Mouse (Mus musculus) cortical plate, adult 2 months (tissue): ENCODE data around the gene Nme4. TPM values are rescaled to one million over a fixed set of nuclear protein-coding genes. Genes with fewer than 3 reads are reported as not detected.
A peak's percentile ranks its signal among the peaks of the same experiment; 100 is the strongest.

ENCODE experiments used
- H3K27ac ChIP-seq: fragments of 200-500 bp; 2 replicates; pipeline ENCODE4 v1.5.1; 2012; ENCODE audit warnings: low read length, control low read depth, inconsistent platforms; ENCODE audit not compliant: insufficient read depth
- H3K4me1 ChIP-seq: fragments of 200-500 bp; 2 replicates; pipeline ENCODE4 v1.6.1; 2011; ENCODE audit warnings: low read length; ENCODE audit not compliant: control insufficient read depth, insufficient read depth
- H3K4me3 ChIP-seq: fragments of 200-500 bp; 2 replicates; pipeline ENCODE4 v1.5.1; 2011; ENCODE audit warnings: mild to moderate bottlenecking, low read length, control low read depth; ENCODE audit not compliant: insufficient read depth
- CTCF ChIP-seq: fragments of 200-500 bp; IDR thresholded peaks from 2 replicates; pipeline ENCODE4 v1.5.1; 2011; ENCODE audit warnings: mild to moderate bottlenecking, control low read depth, low read length; ENCODE audit not compliant: insufficient read depth; ENCODE audit errors: extremely low read depth
- POLR2A ChIP-seq: fragments of 200-500 bp; IDR thresholded peaks from 2 replicates; pipeline ENCODE4 v1.6.1; 2011; ENCODE audit warnings: mild to moderate bottlenecking, low read length, control low read depth; ENCODE audit not compliant: insufficient read depth; ENCODE audit errors: extremely low read depth
- polyA plus RNA-seq: library from polyadenylated mRNA; depleted of rRNA; stranded (reverse); fragments of >200 nt; gene quantifications from 2 replicates; pipeline ENCODE4 v1.2.3, GENCODE M21; 2012

Gene Nme4
- polyA plus RNA-seq, 1 experiment = 11.8 TPM

DNA sequence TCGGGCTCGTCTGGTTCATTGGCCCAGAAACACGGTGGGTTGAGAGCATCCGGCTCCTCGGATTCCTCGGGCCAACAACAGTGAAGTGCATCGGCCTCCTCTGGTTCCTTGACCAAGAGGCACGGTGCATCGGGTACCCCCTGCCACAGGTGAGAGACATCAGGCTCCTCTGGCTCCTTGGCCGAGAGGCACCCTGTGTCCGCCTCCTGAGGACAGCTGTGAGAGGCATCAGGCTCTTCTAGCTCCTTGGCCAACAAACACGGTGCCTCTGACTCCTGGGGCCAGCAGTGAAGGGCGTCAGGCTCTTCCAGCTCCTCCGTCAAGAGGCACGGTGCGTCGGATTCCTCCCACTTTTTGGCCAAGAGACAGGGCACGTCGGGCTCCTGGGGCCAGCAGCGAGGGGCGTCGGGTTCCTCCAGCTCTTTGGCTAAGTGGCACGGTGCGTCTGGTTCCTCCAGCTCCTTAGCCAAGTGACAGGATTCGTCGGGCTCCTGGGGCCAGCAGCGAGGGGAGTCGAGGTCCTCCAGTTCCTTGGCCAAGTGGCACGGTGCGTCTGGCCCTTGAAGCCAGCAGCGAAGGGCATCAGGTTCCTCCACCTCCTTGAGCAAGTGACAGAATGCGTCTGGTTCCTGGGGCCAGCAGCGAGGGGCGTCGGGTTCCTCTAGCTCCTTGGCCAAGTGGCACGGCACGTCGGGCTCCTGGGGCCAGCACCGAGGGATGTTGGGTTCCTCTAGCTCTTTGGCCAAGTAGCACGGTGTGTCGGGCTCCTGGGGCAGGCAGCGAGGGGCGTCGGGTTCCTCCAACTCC is 27.2 kb downstream of the Nme4 start:
- peak overlapping the region; percentile 39 for H3K4me3 ChIP-seq
- H3K27ac ChIP-seq = peak overlapping the region; percentile 66; the same call in 1 of the 2 replicates
- TF ChIP-seq CTCF = no peak
- TF ChIP-seq POLR2A = no peak
- H3K4me1 ChIP-seq = peaks cover 10% of the 10 kb centered on the region

DNA sequence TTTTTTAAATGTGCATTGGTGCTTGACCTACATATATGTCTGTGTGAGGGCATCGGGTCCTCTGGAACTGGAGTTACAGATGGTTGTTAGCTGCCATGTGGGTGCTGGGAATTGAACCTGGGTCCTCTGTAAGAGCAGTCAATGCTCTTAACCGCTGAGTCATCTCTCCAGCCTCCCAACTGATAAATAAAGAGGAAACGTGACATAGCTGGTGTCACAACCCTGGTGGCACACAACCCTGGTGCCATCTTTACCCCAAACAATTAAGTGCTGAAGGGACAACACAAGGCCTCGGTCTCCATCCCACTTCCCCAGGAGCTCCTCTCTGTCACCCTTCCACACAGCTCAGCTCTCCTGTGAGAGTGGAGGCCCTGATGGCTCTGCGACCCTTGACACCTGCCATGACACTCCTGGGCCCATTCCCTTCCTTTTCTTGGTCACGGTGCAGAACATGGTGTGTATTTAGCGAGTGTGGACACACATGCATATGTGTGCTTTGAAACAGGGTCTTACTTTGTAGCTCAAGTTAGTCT is 28.8 kb downstream of the Nme4 start:
- Histone ChIP-seq H3K4me3 (peak overlapping the region; percentile 39), H3K27ac (no peak overlapping the region), H3K4me1 (peaks cover 13% of the 10 kb centered on the region)
- no peak for TF ChIP-seq CTCF

DNA sequence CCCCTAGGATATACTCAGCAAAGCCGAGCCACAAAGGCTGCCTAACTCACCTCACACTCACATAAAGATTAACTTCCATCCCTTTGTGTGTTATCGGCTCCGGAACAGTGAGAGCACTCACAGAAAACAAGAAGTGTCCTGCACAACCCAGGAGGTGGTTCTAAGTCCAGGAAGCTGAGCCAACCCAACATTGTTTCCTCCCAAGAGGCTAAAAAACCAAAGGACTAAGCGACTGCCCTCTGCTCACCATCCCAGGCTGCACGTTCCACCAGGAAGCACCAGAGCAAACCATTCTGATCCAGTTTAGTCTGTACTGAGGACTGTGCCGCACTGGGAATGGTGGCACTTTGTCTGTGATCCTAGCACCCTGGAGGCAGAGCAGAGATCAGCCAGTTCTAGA is 30.5 kb downstream of the Nme4 start:
- peaks cover 13% of the 10 kb centered on the region for H3K4me1 ChIP-seq
- TF ChIP-seq POLR2A (no peak), CTCF (no peak)
- H3K27ac ChIP-seq = no peak overlapping the region
- peak overlapping the region; percentile 18 for H3K4me3 ChIP-seq

DNA sequence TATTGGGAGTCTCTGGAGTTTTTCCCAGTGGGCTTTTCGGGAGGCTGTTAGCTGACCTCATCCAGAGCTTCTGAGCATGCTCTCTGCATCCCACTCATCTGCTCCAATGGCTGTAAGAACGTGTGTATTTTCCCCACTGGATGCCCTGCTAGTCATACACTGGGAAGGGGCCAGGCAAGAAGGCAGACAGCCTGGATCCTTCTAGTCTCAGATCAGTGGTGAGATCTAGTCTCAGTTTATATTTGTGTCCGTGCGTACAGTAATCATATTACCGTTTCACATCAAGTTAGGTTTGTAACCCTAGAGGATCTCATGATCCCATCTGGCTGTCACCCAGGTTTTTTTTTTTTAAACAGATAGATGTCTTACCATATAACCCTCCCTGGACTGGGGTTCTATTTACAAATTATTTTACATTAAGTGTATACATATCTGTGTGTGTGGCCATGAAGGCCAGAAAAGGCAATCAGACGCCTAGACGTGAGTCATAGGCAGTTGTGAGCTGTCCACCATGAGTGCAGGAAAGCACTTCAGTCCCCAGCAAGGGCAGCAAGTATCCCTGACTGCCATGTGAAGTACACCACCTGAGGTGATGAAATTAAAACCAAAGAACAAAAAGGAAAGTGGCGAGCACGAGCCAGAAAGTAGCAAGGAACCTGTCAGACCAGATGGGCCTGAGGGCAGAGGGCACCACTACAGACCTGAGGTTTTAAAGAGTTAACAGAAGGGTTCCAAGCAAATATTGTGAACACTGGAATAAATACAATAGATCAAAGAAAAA is 37.4 kb downstream of the Nme4 start:
- Histone ChIP-seq H3K4me3 (no peak overlapping the region), H3K4me1 (peaks cover 10% of the 10 kb centered on the region), H3K27ac (no peak overlapping the region)
- no peak for TF ChIP-seq POLR2A
- no peak for TF ChIP-seq CTCF

DNA sequence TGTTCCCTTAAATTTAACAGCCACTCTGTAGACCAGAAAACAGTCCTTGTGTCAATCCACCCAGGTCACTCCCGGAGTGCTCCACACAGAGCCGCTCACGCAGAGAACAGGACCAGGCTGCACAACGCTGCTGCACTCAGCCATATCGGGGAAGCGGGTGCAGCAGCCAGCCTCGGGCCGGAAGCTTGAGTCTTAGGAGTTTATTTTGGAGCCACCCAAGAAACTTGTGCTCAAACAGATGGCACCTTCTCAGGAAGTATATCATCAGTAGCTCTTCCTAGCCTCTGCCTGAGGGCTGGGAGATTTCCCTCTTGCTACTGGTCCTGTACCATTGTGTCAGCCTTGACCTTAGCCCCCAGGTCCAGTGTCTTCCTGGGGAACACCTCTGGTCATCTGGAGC is 38.1 kb downstream of the Nme4 start:
- TF ChIP-seq CTCF (no peak), POLR2A (no peak; the same call in 1 of the 2 replicates)
- Histone ChIP-seq H3K27ac (0 out of 2 replicates have a peak overlapping the region, but pooled peaks have one; percentile 21), H3K4me3 (no peak overlapping the region), H3K4me1 (peaks cover 10% of the 10 kb centered on the region)

DNA sequence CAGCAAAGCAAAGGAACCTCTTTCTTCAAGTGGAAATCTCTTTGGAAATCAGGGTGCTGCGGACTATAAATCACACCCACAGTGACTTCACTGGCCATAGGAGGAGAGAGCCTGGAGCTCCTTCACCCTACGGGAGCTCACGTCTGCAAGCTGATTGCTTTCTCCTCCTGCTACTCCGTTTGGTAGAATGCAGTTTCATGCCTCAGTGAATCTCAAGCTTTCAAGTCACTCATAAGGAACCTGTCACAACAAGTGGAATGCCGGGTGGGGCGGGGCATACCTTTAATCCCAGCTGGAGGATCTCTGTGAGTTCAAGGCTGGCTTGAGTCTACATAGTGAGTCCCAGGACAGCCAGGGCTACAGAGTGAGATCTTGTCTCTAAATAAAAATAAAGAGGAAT is 40.2 kb downstream of the Nme4 start:
- no peak for TF ChIP-seq POLR2A
- TF ChIP-seq CTCF = no peak
- Histone ChIP-seq H3K27ac (no peak overlapping the region), H3K4me3 (no peak overlapping the region), H3K4me1 (peaks cover 8% of the 10 kb centered on the region)

DNA sequence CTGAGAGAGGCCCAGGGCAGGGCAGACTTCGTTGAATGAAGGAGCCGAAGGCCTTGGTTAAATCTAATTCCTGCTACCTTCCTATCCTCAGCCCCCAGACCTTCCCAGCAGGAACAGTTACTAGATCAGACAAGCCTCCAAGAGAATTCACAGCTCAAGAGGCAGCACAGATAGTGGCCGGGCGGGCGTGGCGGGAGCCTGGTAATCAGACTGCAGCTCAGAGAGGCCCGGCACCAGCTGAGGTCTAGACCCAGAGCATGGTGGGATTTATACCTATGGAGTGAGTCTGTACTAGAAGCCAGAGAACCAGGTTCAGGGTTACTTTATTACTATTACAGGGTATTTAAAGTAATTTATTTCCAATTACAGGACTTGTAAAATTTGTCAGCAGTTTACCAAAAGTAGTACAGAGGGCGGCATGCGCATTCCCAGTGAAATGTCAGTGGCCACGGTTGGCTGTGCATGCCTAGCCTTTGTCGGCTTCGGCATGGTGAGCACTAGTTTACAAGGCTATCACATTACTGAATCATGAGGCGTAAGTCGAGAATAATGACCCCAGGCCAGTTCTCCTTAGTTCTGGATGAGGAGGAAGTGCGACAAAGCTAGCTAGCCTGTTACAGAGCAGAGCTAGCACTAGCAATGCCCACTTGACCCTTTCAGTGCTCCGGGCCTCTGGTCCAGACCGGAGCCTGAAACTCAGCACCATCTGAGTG is 41.1 kb downstream of the Nme4 start:
- Histone ChIP-seq H3K4me1 (peaks cover 8% of the 10 kb centered on the region), H3K4me3 (no peak overlapping the region), H3K27ac (no peak overlapping the region)
- TF ChIP-seq POLR2A (no peak), CTCF (no peak)

DNA sequence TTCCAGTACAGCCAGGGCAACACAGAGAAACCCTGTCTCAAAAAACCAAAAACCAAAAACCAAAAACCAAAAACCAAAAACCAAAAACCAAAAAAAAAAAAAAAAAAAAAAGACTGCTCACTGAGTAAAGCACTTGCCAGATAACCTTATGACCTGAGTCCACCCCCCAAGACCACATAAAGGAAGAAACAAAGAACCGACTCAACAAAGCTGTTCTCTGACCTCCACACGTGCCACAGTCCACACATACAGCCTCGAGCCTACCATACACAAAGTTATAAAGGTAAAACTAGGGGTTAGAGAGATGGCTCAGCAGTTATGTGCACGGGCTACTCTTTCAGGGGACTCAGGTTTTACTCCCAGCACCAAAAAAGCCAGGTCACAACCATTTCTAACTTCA is 42.7 kb downstream of the Nme4 start:
- TF ChIP-seq CTCF = no peak
- no peak for TF ChIP-seq POLR2A
- Histone ChIP-seq H3K27ac (no peak overlapping the region), H3K4me1 (peaks cover 11% of the 10 kb centered on the region), H3K4me3 (no peak overlapping the region)

DNA sequence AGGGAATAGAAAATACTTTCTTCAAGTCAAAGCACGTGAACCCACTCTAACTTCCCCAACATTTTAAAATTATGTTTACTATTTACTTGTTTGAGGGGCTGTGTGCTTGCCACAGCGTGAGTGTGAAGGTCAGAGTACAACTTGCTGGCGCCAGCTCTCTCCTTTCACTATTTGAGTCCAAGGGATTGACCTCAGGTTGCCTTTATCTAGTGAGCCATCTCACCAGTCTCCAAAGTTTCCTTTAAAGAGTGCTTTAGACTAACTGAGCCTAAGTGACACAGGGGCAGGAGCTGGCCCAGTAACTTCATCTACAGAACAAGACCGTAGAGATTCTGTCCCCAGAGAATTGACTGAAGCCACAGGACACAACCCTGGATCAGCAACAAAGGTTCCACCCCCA is 43.3 kb downstream of the Nme4 start:
- no peak for TF ChIP-seq POLR2A
- no peak for TF ChIP-seq CTCF
- no peak overlapping the region for H3K4me3 ChIP-seq
- peaks cover 8% of the 10 kb centered on the region; the same call in 1 of the 2 replicates for H3K4me1 ChIP-seq
- H3K27ac ChIP-seq = no peak overlapping the region
